Mouse (Mus musculus) bone marrow macrophage, adult 2 months (primary cell): ENCODE measurements at regions not wholly inside any gene's neighbourhood (a gene's known extent, or its start where the extent isn't known, plus 50 kb on each side); places are given as distances from the start of the nearest gene placed in this dataset.

Experiments
- H3K27ac ChIP-seq: 2 replicates; pipeline ENCODE4 v1.5.1; 2012; ENCODE audit warnings: low read depth, low read length; ENCODE audit not compliant: insufficient read depth
- H3K4me1 ChIP-seq: 2 replicates; pipeline ENCODE4 v1.6.1; 2012; ENCODE audit warnings: low read length; ENCODE audit not compliant: control insufficient read depth, insufficient read depth
- H3K4me3 ChIP-seq: 2 replicates; pipeline ENCODE4 v1.5.1; 2012; ENCODE audit warnings: mild to moderate bottlenecking, low read length, moderate library complexity; ENCODE audit not compliant: insufficient read depth
- CTCF ChIP-seq: IDR thresholded peaks from 2 replicates; pipeline ENCODE4 v1.5.1; 2012; ENCODE audit warnings: low read depth, mild to moderate bottlenecking, low read length, moderate library complexity
- POLR2A ChIP-seq: IDR thresholded peaks from 2 replicates; pipeline ENCODE4 v1.6.1; 2012; ENCODE audit warnings: mild to moderate bottlenecking, low read depth, low read length, borderline replicate concordance

GRCm38 (mm10) chr7:117795035-117795434 is 321.0 kb downstream of the Rps15a start:
- Histone ChIP-seq H3K4me3 (no peak overlapping the region), H3K27ac (no peak overlapping the region), H3K4me1 (no peaks in the 10 kb centered on the region)
- no peak for TF ChIP-seq CTCF
- TF ChIP-seq POLR2A, result no peak

GRCm38 (mm10) chr7:117793991-117794390 is 322.0 kb downstream of the Rps15a start:
- no peaks in the 10 kb centered on the region for H3K4me1 ChIP-seq
- H3K4me3 ChIP-seq, result no peak overlapping the region
- no peak overlapping the region for H3K27ac ChIP-seq
- TF ChIP-seq POLR2A (no peak), CTCF (no peak)

DNA sequence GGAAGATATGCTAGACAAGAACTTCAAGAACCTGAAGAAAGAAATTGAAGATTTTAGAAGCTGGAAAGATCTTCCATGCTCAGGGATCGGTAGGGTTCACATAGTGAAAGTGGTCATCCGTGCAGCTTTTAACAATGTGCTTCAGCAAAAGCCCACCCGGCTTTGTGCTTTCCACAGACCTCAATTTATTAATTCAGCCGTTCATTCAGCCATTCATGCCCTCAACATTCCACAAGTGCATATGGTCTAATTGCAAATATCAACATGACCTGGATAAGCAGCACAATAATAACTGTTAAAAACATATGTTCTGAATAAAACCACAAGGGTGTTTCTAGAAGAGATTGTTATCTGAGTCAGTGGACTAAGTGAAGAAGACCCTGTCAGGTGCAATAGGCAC is 323.5 kb downstream of the Rps15a start:
- H3K27ac ChIP-seq, result no peak overlapping the region
- TF ChIP-seq CTCF (no peak), POLR2A (no peak)
- no peaks in the 10 kb centered on the region for H3K4me1 ChIP-seq

DNA sequence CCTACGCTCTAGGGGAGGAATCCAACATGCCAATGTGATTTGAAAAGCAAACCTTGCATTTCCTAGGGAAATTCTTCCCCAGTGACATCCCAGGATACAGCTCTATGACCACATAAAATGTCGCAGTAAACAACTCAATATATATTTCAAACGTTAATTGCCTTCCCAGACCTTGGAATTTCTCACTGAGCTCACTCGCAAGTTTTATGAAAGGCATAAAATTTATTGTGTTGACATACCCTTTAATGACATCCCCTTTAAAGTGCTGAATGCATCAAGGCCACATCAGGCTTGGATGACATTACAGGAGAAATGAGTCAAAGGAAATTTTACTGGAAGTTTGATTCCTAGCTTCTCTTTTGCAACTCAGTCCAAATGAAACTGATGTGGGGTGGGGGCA is 337.0 kb downstream of the Rps15a start:
- TF ChIP-seq CTCF, result no peak
- no peak for TF ChIP-seq POLR2A

More for the DNA sequence above, 323.5 kb downstream of the Rps15a start:
- no peak overlapping the region for H3K4me3 ChIP-seq

GRCm38 (mm10) chr7:117777921-117778320 is 338.1 kb downstream of the Rps15a start:
- Histone ChIP-seq H3K27ac (no peak overlapping the region), H3K4me3 (no peak overlapping the region), H3K4me1 (no peaks in the 10 kb centered on the region)
- TF ChIP-seq POLR2A, result no peak
- TF ChIP-seq CTCF, result no peak

More for the DNA sequence above, 337.0 kb downstream of the Rps15a start:
- no peaks in the 10 kb centered on the region for H3K4me1 ChIP-seq
- no peak overlapping the region for H3K27ac ChIP-seq
- H3K4me3 ChIP-seq, result no peak overlapping the region

GRCm38 (mm10) chr7:117771836-117772235 is 344.2 kb downstream of the Rps15a start:
- TF ChIP-seq POLR2A (no peak), CTCF (no peak)
- Histone ChIP-seq H3K4me3 (no peak overlapping the region), H3K27ac (no peak overlapping the region), H3K4me1 (no peaks in the 10 kb centered on the region)

DNA sequence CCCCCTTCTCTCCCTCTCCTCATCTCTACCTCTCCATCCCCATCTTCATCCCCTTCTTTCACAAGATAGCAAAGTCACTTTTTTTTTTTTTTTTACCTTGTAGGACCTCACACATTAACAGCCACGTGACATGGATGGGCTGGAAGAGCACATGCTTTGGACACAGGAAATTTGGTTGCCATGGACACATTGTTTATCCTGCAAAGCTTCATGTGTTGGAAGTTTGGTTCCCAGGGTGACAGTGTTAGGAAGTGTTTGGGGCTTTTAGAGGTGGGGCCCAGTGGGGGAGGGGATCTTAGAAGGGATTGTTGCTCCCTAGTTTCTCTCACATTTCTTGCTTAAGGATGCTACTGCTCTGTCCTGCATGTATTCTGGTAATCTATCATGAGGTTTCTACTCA is 356.5 kb downstream of the Rps15a start:
- Histone ChIP-seq H3K27ac (no peak overlapping the region), H3K4me1 (no peaks in the 10 kb centered on the region), H3K4me3 (no peak overlapping the region)
- TF ChIP-seq POLR2A (no peak), CTCF (no peak)

DNA sequence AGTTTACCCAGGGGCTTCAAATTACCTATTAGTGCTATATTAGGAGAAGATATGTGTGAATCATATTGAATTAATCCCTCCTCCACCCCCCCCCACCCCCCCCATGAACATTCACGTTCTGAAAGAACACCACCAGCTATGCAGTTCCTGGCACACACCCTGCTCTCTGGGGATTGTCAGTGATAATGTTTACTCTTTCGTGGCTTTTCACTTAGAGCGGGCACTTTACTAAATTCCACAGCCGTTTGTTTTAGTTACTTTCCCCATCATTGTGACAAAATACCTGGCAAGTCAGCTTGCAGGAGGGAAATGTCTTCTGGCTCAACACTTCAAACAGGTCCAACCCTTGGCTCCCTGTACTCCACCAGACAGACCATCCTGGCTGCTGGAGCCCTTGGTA is 359.0 kb downstream of the Rps15a start:
- Histone ChIP-seq H3K4me3 (no peak overlapping the region), H3K27ac (no peak overlapping the region), H3K4me1 (no peaks in the 10 kb centered on the region)
- no peak for TF ChIP-seq POLR2A
- no peak for TF ChIP-seq CTCF

- no peak overlapping the region for H3K27ac ChIP-seq
- no peak overlapping the region for H3K4me3 ChIP-seq
- H3K4me1 ChIP-seq, result no peaks in the 10 kb centered on the region
- no peak for TF ChIP-seq POLR2A
- no peak for TF ChIP-seq CTCF
These were observed 360.2 kb downstream of the Rps15a start for GRCm38 (mm10) chr7:117755830-117756229.

- TF ChIP-seq POLR2A, result no peak
- TF ChIP-seq CTCF, result no peak
- H3K4me1 ChIP-seq, result no peaks in the 10 kb centered on the region
- no peak overlapping the region for H3K27ac ChIP-seq
- no peak overlapping the region for H3K4me3 ChIP-seq
These were observed 362.7 kb downstream of the Rps15a start for GRCm38 (mm10) chr7:117753296-117753695.
